Mouse (Mus musculus) embryo, embryonic 10 days (tissue): Measurements from ENCODE around the gene Cyb561.

ENCODE experiments used
- DNase-seq: peaks from one replicate; pipeline ENCODE4 v3.0.0-alpha.2; 2015; ENCODE audit warnings: low spot score

The Cyb561 gene

GRCm38 (mm10) chr11:105952911-105953386 is at the start of gene Cyb561:
Gene Cyb561 (minus strand): TSS chr11:105953336.
- DNase-seq, result no peak

GRCm38 (mm10) chr11:106001718-106002117 is 48.6 kb upstream of the Cyb561 start:
- DNase-seq, result peak; percentile 35

GRCm38 (mm10) chr11:106000062-106000461 is 46.9 kb upstream of the Cyb561 start:
- no peak for DNase-seq

- DNase-seq, result no peak
Observed at GRCm38 (mm10) chr11:105994375-105994774, 41.2 kb upstream of the Cyb561 start, which contains the start of gene Ace3. Gene Ace3 (plus strand): TSS chr11:105994675.

- no peak for DNase-seq
Observed at GRCm38 (mm10) chr11:105990231-105990630, 37.1 kb upstream of the Cyb561 start.

- no peak for DNase-seq
Observed at GRCm38 (mm10) chr11:105989446-105989845, 36.3 kb upstream of the Cyb561 start.

GRCm38 (mm10) chr11:105987446-105987845 is 34.3 kb upstream of the Cyb561 start:
- no peak for DNase-seq

GRCm38 (mm10) chr11:105984452-105984851 is 31.3 kb upstream of the Cyb561 start:
- no peak for DNase-seq

- DNase-seq, result no peak
Observed at GRCm38 (mm10) chr11:105978634-105979033, 25.5 kb upstream of the Cyb561 start.

- no peak for DNase-seq
Observed at GRCm38 (mm10) chr11:105978232-105978631, 25.1 kb upstream of the Cyb561 start.

GRCm38 (mm10) chr11:105975636-105976035 is 22.5 kb upstream of the Cyb561 start:
- DNase-seq, result no peak

- DNase-seq, result no peak
Observed at GRCm38 (mm10) chr11:105975050-105975449, 21.9 kb upstream of the Cyb561 start.

GRCm38 (mm10) chr11:105974593-105974992 is 21.5 kb upstream of the Cyb561 start:
- DNase-seq, result no peak

- DNase-seq, result peak; percentile 23
Observed at GRCm38 (mm10) chr11:105969516-105969915, 16.4 kb upstream of the Cyb561 start.

GRCm38 (mm10) chr11:105968948-105969347 is 15.8 kb upstream of the Cyb561 start:
- DNase-seq, result no peak

GRCm38 (mm10) chr11:105967741-105968574 is 14.8 kb upstream of the Cyb561 start, which contains the start of gene Ace:
Gene Ace (plus strand): TSS chr11:105967945.
- peak; percentile 47 for DNase-seq

GRCm38 (mm10) chr11:105966288-105966687 is 13.2 kb upstream of the Cyb561 start:
- DNase-seq, result no peak

GRCm38 (mm10) chr11:105964691-105965090 is 11.6 kb upstream of the Cyb561 start:
- no peak for DNase-seq

- peak; percentile 6 for DNase-seq
Observed at GRCm38 (mm10) chr11:105959355-105959754, 6.2 kb upstream of the Cyb561 start.

- no peak for DNase-seq
Observed at GRCm38 (mm10) chr11:105958566-105958965, 5.4 kb upstream of the Cyb561 start.

- DNase-seq, result peak; percentile 29
Observed at GRCm38 (mm10) chr11:105957501-105957900, 4.4 kb upstream of the Cyb561 start.

- no peak for DNase-seq
Observed at GRCm38 (mm10) chr11:105955815-105956430, 2.8 kb upstream of the Cyb561 start.

- no peak for DNase-seq
Observed at GRCm38 (mm10) chr11:105953402-105953801, 266 bp upstream of the Cyb561 start.
